Mouse (Mus musculus) limb, embryonic 14.5 days (tissue): Measurements from ENCODE around the gene Trmt2b. TPM values are rescaled to one million over a fixed set of nuclear protein-coding genes. Genes with fewer than 3 reads are reported as not detected.

Experiments used
- ATAC-seq: fragments of 200-750 bp; cut with Nextera tagmentation; 2 replicates; pipeline ENCODE4 v1.8.0; 2017; ENCODE audit warnings: low read depth, moderate number of reproducible peaks, moderate TSS enrichment; ENCODE audit not compliant: low FRiP score
- DNase-seq: peaks from one replicate; pipeline ENCODE4 v3.0.0-alpha.2; 2015; ENCODE audit warnings: low spot score
- H3K27ac ChIP-seq: fragments of 300-500 bp; sonication (generic); replicated peaks from 2 replicates; pipeline ENCODE4 v1.5.1; 2014; ENCODE audit warnings: low read depth, mild to moderate bottlenecking, low read length, moderate library complexity, mixed read lengths
- H3K27me3 ChIP-seq: fragments of 300-500 bp; sonication (generic); 2 replicates; pipeline ENCODE4 v1.6.1; 2014; ENCODE audit warnings: low read length, mixed read lengths; ENCODE audit not compliant: control insufficient read depth, insufficient read depth
- H3K36me3 ChIP-seq: fragments of 300-500 bp; sonication (generic); 2 replicates; pipeline ENCODE4 v1.6.1; 2014; ENCODE audit warnings: mild to moderate bottlenecking, low read length, moderate library complexity, mixed read lengths; ENCODE audit not compliant: control insufficient read depth, insufficient read depth
- H3K4me1 ChIP-seq: fragments of 300-500 bp; sonication (generic); 2 replicates; pipeline ENCODE4 v1.6.1; 2014; ENCODE audit warnings: antibody characterized with exemption, low read length, mixed read lengths; ENCODE audit not compliant: control insufficient read depth, insufficient read depth
- H3K4me2 ChIP-seq: fragments of 300-500 bp; sonication (generic); replicated peaks from 2 replicates; pipeline ENCODE4 v1.6.1; 2014; ENCODE audit warnings: low read depth, mild to moderate bottlenecking, low read length, moderate library complexity; ENCODE audit not compliant: severe bottlenecking
- H3K4me3 ChIP-seq: fragments of 300-500 bp; sonication (generic); replicated peaks from 2 replicates; pipeline ENCODE4 v1.5.1; 2014; ENCODE audit warnings: low read length
- H3K9ac ChIP-seq: fragments of 300-500 bp; sonication (generic); 2 replicates; pipeline ENCODE4 v1.6.1; 2014; ENCODE audit warnings: mild to moderate bottlenecking, low read depth, low read length, moderate library complexity; ENCODE audit not compliant: severe bottlenecking
- H3K9me3 ChIP-seq: fragments of 300-500 bp; sonication (generic); 2 replicates; pipeline ENCODE4 v1.6.1; 2016; ENCODE audit warnings: low read length; ENCODE audit not compliant: control insufficient read depth
- POLR2A ChIP-seq: fragments of 200-500 bp; IDR thresholded peaks from 2 replicates; pipeline ENCODE4 v1.8.0; 2012; ENCODE audit warnings: inconsistent platforms, mild to moderate bottlenecking, moderate library complexity, borderline replicate concordance; ENCODE audit not compliant: insufficient read depth, insufficient read length; ENCODE audit errors: extremely low read depth
- WGBS: fragments of 180-500 bp; shearing (Covaris S2); extraction: QIAGEN DNeasy Blood & Tissue Kit; methylation state at CpG from one replicate; pipeline ENCODE4 v1.1.7; 2014; 5-methylcytosine and 5-hydroxymethylcytosine counted together
- polyA plus RNA-seq, 2 experiments: library from polyadenylated mRNA; depleted of rRNA in 1 of 2; stranded (reverse) in 1 of 2; unstranded in 1 of 2; fragments of >200 nt; fragmentation: Nextera tagmentation in 1 of 2; extraction: Ambion mirVana in 1 of 2; gene quantifications; 2 replicates each; pipeline versions ENCODE4 v1.2.1 to v1.2.3; 2012 to 2014

Trmt2b gene
- polyA plus RNA-seq, 2 experiments: 11.3 to 18.2 TPM

DNA sequence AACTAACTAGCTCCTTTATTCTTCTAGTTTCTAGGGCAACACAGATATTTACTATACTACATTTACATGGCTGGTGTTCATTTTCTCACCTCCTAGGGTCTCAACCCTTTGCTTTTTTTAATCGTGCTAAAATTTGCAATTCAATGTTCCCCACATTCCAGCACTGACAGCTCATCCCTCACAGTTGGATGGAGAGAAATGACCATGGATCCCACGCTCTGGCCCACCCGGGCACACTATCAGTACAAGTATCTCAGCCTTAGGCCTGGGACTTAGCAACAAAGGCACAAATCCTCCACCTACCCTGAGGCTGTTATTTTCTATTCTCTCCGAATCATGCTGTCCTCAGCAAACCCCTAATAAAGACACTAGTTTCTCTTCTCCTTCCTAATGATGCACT lies 9.0 kb upstream of the Trmt2b start:
- no peak for ATAC-seq
- whole genome bisulfite sequencing: 62% methylated on average over 4 of the region's 4 CpGs

GRCm38 (mm10) chrX:134285102-134285501 lies 8.3 kb upstream of the Trmt2b start:
- WGBS: 88% methylated on average over 2 of the region's 2 CpGs
- Histone ChIP-seq H3K27ac (no peak overlapping the region), H3K9ac (no peak overlapping the region), H3K4me1 (no peaks in the 10 kb centered on the region), H3K4me2 (no peak overlapping the region), H3K36me3 (no peaks in the 10 kb centered on the region), H3K4me3 (no peak overlapping the region), H3K27me3 (no peaks in the 10 kb centered on the region), H3K9me3 (no peaks in the 10 kb centered on the region)
- ATAC-seq (no peak), DNase-seq (no peak)
- TF ChIP-seq POLR2A: no peak

More for the DNA sequence above, 9.0 kb upstream of the Trmt2b start:
- Histone ChIP-seq H3K4me1 (no peaks in the 10 kb centered on the region), H3K4me2 (no peak overlapping the region), H3K27me3 (no peaks in the 10 kb centered on the region), H3K27ac (no peak overlapping the region), H3K4me3 (no peak overlapping the region), H3K36me3 (no peaks in the 10 kb centered on the region), H3K9ac (no peak overlapping the region), H3K9me3 (no peaks in the 10 kb centered on the region)
- no peak for DNase-seq
- TF ChIP-seq POLR2A: no peak

GRCm38 (mm10) chrX:134280531-134280930 lies 3.7 kb upstream of the Trmt2b start:
- Histone ChIP-seq H3K9ac (no peak overlapping the region), H3K36me3 (no peaks in the 10 kb centered on the region), H3K4me1 (no peaks in the 10 kb centered on the region), H3K27ac (no peak overlapping the region), H3K4me3 (no peak overlapping the region), H3K27me3 (no peaks in the 10 kb centered on the region), H3K9me3 (no peaks in the 10 kb centered on the region), H3K4me2 (no peak overlapping the region)
- DNase-seq (no peak), ATAC-seq (no peak)
- TF ChIP-seq POLR2A: no peak
- WGBS: 87% methylated on average over 3 of the region's 3 CpGs

DNA sequence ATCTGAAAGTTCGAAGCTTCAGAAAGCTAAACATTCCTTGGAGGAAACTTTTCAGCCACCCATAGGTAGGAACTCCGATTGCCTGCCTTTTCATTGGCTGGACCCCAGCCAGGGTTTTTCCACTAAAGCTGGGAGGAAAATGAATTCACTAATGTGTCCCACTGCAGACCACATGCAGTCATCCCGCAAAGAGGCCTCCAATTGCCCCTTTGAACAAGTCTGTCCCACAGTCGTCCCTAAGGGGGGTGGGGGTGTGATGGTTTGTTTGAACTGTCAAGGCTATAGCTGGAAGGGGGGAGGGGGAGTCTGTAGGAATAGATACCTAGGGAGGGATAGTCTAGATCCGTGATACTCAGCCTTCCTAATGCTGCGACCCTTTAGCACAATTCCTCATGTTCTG lies 1.1 kb downstream of the Trmt2b start:
- H3K9me3 ChIP-seq: no peaks in the 10 kb centered on the region
- no peak overlapping the region for H3K9ac ChIP-seq
- peak; percentile 59 for DNase-seq
- H3K4me2 ChIP-seq: peak overlapping the region; percentile 36
- TF ChIP-seq POLR2A: no peak
- WGBS: 23% methylated on average over 6 of the region's 6 CpGs
- no peak overlapping the region for H3K27ac ChIP-seq
- H3K36me3 ChIP-seq: no peaks in the 10 kb centered on the region
- H3K27me3 ChIP-seq: no peaks in the 10 kb centered on the region
- peak overlapping the region; percentile 35 for H3K4me3 ChIP-seq
- ATAC-seq: no peak; the same call in 1 of the 2 replicates
- no peaks in the 10 kb centered on the region for H3K4me1 ChIP-seq

DNA sequence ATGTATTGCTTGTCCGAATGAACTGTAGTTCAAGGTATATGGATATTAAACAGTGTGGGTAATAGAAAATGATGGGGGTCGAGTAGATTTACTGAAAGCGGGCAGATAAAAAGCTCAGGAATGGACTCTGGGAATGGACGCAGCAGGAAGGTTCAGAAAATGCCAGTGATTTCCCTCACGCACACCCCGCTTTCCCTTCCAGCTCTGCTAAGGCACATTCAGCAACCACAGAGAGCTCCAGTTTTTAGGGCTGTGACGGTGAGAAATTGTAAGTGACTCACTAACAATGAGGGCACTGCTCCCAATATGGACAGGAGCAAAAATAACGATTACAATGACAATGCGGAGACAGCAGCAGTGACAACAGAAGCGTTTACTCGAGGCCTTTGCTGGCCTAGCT lies 14.7 kb downstream of the Trmt2b start:
- H3K36me3 ChIP-seq: no peaks in the 10 kb centered on the region
- no peak overlapping the region for H3K4me3 ChIP-seq
- no peak for DNase-seq
- H3K9me3 ChIP-seq: no peaks in the 10 kb centered on the region
- ATAC-seq: no peak
- no peak overlapping the region for H3K9ac ChIP-seq
- no peaks in the 10 kb centered on the region for H3K4me1 ChIP-seq
- H3K4me2 ChIP-seq: no peak overlapping the region
- no peak for TF ChIP-seq POLR2A
- no peaks in the 10 kb centered on the region for H3K27me3 ChIP-seq
- H3K27ac ChIP-seq: no peak overlapping the region
- 52% methylated on average over 11 of the region's 11 CpGs for WGBS

- ATAC-seq: no peak
- Histone ChIP-seq H3K27ac (no peak overlapping the region), H3K36me3 (no peaks in the 10 kb centered on the region), H3K4me3 (no peak overlapping the region), H3K9ac (no peak overlapping the region), H3K4me2 (no peak overlapping the region), H3K4me1 (no peaks in the 10 kb centered on the region), H3K9me3 (no peaks in the 10 kb centered on the region), H3K27me3 (no peaks in the 10 kb centered on the region)
- DNase-seq: no peak
- no peak for TF ChIP-seq POLR2A
- WGBS: 59% methylated on average over 5 of the region's 5 CpGs
Measured at GRCm38 (mm10) chrX:134261191-134261590, 15.6 kb downstream of the Trmt2b start.
